Comparison of ENCODE assay signal across 18 mouse cellular contexts in the genomic region with DNA sequence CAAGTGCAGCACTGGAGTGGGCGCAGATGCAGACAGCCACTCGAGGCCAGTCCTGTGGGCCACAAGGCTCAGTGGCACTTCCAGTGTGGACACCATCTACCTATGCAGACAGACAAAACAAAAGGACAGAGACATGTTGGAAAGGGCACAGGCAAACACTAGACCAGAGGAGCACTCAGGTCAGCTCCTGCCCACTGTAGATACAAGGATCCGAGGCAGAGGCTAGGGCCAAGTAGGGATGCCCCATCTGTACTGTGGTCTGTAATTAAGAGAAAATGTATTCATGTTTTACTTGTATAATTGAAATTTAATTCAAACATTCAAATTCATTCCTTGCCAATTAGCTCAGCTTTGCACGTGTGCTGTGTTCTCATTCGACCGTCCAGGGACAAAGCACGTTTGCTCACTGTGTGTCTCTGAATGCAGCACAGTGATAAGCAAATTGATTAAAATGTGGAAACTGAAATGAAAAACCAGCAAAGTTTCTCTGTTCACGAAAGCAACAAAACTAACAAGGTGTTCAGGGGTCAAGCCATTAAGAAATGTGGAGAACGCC. TPM values are rescaled to one million over a fixed set of nuclear protein-coding genes. Genes with fewer than 3 reads are reported as not detected.
DNase-seq lines count a peak whose midpoint lies in the region; ATAC-seq and TF ChIP-seq lines count a peak whose summit lies in the region.
"Had no signal": no experiment of that assay in that cellular context is flagged by ENCODE, and none has a peak within 500 bp of the region (broad histone marks: within the 10 kb centered on the region; RNA-seq: fewer than 3 reads in every experiment).

No protein-coding gene starts in this region.

- no peak overlapping the region for H3K9ac ChIP-seq in midbrain, embryonic 12.5 days (replicated peaks)
- H3K9ac ChIP-seq in midbrain, postnatal 0 days (replicated peaks; ENCODE audit: low read length, poor library complexity, severe bottlenecking), result no peak overlapping the region; the same call in 1 of the 2 replicates
- H3K9ac ChIP-seq in forebrain, embryonic 13.5 days, result peak overlapping the region; percentile 1; the same call in 1 of the 2 replicates
- H3K9ac ChIP-seq in heart, embryonic 11.5 days (ENCODE audit: low read depth, low read length), result no peak overlapping the region
- H3K9ac ChIP-seq: embryonic facial prominence, embryonic 12.5 days; stomach, embryonic 15.5 days had no signal

- peaks cover 85% of the 10 kb centered on the region for H3K4me1 ChIP-seq in midbrain, embryonic 12.5 days
- H3K4me1 ChIP-seq in midbrain, postnatal 0 days (ENCODE audit: insufficient read depth, low read length), result peaks cover 33% of the 10 kb centered on the region
- H3K4me1 ChIP-seq in forebrain, embryonic 13.5 days, result peaks cover 73% of the 10 kb centered on the region
- peaks cover 86% of the 10 kb centered on the region for H3K4me1 ChIP-seq in limb, embryonic 10.5 days
- H3K4me1 ChIP-seq in heart, embryonic 11.5 days (ENCODE audit: control insufficient read depth, insufficient read depth, low read length), result 0 out of 2 replicates have a peak, but pooled peaks cover 6% of the 10 kb centered on the region

- H3K27me3 ChIP-seq in midbrain, embryonic 12.5 days, result peaks cover 44% of the 10 kb centered on the region
- H3K27me3 ChIP-seq in midbrain, postnatal 0 days (ENCODE audit: insufficient read depth, low read length), result no peaks in the 10 kb centered on the region
- no peaks in the 10 kb centered on the region for H3K27me3 ChIP-seq in forebrain, embryonic 13.5 days
- H3K27me3 ChIP-seq in limb, embryonic 10.5 days (ENCODE audit: low read depth, poor library complexity, severe bottlenecking), result no peaks in the 10 kb centered on the region
- H3K27me3 ChIP-seq in heart, embryonic 11.5 days (ENCODE audit: control insufficient read depth, insufficient read depth, low read length), result no peaks in the 10 kb centered on the region
- H3K27me3 ChIP-seq: embryonic facial prominence, embryonic 12.5 days; stomach, embryonic 15.5 days had no signal

- no peaks in the 10 kb centered on the region for H3K9me3 ChIP-seq in midbrain, embryonic 12.5 days
- no peaks in the 10 kb centered on the region for H3K9me3 ChIP-seq in midbrain, postnatal 0 days (ENCODE audit: low read length)
- no peaks in the 10 kb centered on the region for H3K9me3 ChIP-seq in forebrain, embryonic 13.5 days (replicated peaks)
- no peaks in the 10 kb centered on the region for H3K9me3 ChIP-seq in limb, embryonic 10.5 days (replicated peaks)
- H3K9me3 ChIP-seq in heart, embryonic 11.5 days (replicated peaks; ENCODE audit: control insufficient read depth, low read length), result no peaks in the 10 kb centered on the region
- H3K9me3 ChIP-seq: embryonic facial prominence, embryonic 12.5 days; heart, embryonic 10.5 days; stomach, embryonic 15.5 days had no signal

- no peak overlapping the region for H3K4me2 ChIP-seq in midbrain, embryonic 12.5 days (replicated peaks)
- no peak overlapping the region for H3K4me2 ChIP-seq in midbrain, postnatal 0 days (ENCODE audit: low read depth, low read length, poor library complexity, severe bottlenecking)
- H3K4me2 ChIP-seq in forebrain, embryonic 13.5 days, result peak overlapping the region; percentile 15; the same call in 1 of the 2 replicates
- H3K4me2 ChIP-seq in heart, embryonic 11.5 days, result no peak overlapping the region
- H3K4me2 ChIP-seq: embryonic facial prominence, embryonic 12.5 days; liver, embryonic 11.5 days; stomach, embryonic 15.5 days had no signal

- peaks cover 9% of the 10 kb centered on the region; the same call in 1 of the 2 replicates for H3K36me3 ChIP-seq in midbrain, embryonic 12.5 days
- H3K36me3 ChIP-seq in midbrain, postnatal 0 days (ENCODE audit: insufficient read depth, low read length), result peaks cover 8% of the 10 kb centered on the region
- H3K36me3 ChIP-seq in forebrain, embryonic 13.5 days (ENCODE audit: poor library complexity, severe bottlenecking), result peaks cover 25% of the 10 kb centered on the region
- H3K36me3 ChIP-seq in limb, embryonic 10.5 days, result peaks cover 37% of the 10 kb centered on the region
- peaks cover 2% of the 10 kb centered on the region; the same call in 1 of the 2 replicates for H3K36me3 ChIP-seq in heart, embryonic 11.5 days (ENCODE audit: control insufficient read depth, insufficient read depth, low read length)

- no peak overlapping the region for H3K4me3 ChIP-seq in midbrain, embryonic 12.5 days
- no peak overlapping the region for H3K4me3 ChIP-seq in midbrain, postnatal 0 days (ENCODE audit: low read depth, low read length)
- no peak overlapping the region for H3K4me3 ChIP-seq in forebrain, embryonic 13.5 days
- H3K4me3 ChIP-seq in limb, embryonic 10.5 days, result no peak overlapping the region
- no peak overlapping the region for H3K4me3 ChIP-seq in heart, embryonic 11.5 days (ENCODE audit: low read depth, low read length)
- H3K4me3 ChIP-seq: embryonic facial prominence, embryonic 12.5 days; heart, embryonic 10.5 days; stomach, embryonic 15.5 days had no signal

- H3K27ac ChIP-seq in midbrain, embryonic 12.5 days (replicated peaks), result peak overlapping the region; percentile 43
- H3K27ac ChIP-seq in midbrain, postnatal 0 days (ENCODE audit: low read depth, low read length), result no peak overlapping the region
- peak overlapping the region; percentile 58 for H3K27ac ChIP-seq in forebrain, embryonic 13.5 days
- H3K27ac ChIP-seq in limb, embryonic 10.5 days, result peak overlapping the region; percentile 76
- H3K27ac ChIP-seq in heart, embryonic 11.5 days (ENCODE audit: low read depth, low read length), result no peak overlapping the region
- H3K27ac ChIP-seq: heart, embryonic 10.5 days; stomach, embryonic 15.5 days had no signal

- TF ChIP-seq CTCF in midbrain, postnatal 0 days (IDR thresholded peaks at IDR 0.05), result no peak

- 57% methylated on average over 9 of the region's 9 CpGs for WGBS in midbrain, embryonic 12.5 days
- WGBS in midbrain, postnatal 0 days, result 44% methylated on average over 9 of the region's 9 CpGs
- 22% methylated on average over 9 of the region's 9 CpGs for WGBS in forebrain, embryonic 13.5 days
- 80% methylated on average over 9 of the region's 9 CpGs for WGBS in limb, embryonic 10.5 days
- WGBS in heart, embryonic 11.5 days (ENCODE audit: insufficient replicate concordance), result 81% methylated on average over 9 of the region's 9 CpGs

- DNase-seq in midbrain, postnatal 0 days (ENCODE audit: low spot score), result no peak
- DNase-seq in limb, embryonic 10.5 days (ENCODE audit: low spot score), result no peak
- no peak for DNase-seq in kidney, adult 18-20 months
- DNase-seq: cerebellum, adult 9-10 months; heart, postnatal 10 days; kidney, adult 2 months; kidney, postnatal 10 days; lung, adult 2 months; lung, postnatal 36 days had no signal

- ATAC-seq in midbrain, embryonic 12.5 days (ENCODE audit: low FRiP score, low read depth), result no peak
- no peak for ATAC-seq in midbrain, postnatal 0 days (ENCODE audit: low FRiP score)
- ATAC-seq in forebrain, embryonic 13.5 days, result peak; percentile 48
- no peak for ATAC-seq in heart, embryonic 11.5 days (replicated peaks; ENCODE audit: insufficient number of reproducible peaks, low FRiP score, low TSS enrichment)
- ATAC-seq in erythroid progenitor cell, adult 5-6 weeks (replicated peaks; ENCODE audit: low FRiP score, poor library complexity, severe bottlenecking), result no peak

RNA-seq across cellular contexts. Expression of gene Nnat, which starts 15.5 kb away (rescaled TPM):
- polyA plus RNA-seq in midbrain, embryonic 12.5 days (2016; fragmentation: Nextera tagmentation; extraction: Ambion mirVana), result 4,044 and 4,632 TPM in 2 replicates
- total RNA-seq in midbrain, postnatal 0 days (2014; rRNA removed), result 7,900 and 8,478 TPM in 2 replicates
- 8,374 and 8,478 TPM in 2 replicates for polyA plus RNA-seq in midbrain, postnatal 0 days (2015; fragmentation: Nextera tagmentation; extraction: Ambion mirVana)
- 6,508 and 7,407 TPM in 2 replicates for polyA plus RNA-seq in forebrain, embryonic 13.5 days (2015; fragmentation: Nextera tagmentation; extraction: Ambion mirVana)
- 2,112 and 2,427 TPM in 2 replicates for polyA plus RNA-seq in limb, embryonic 10.5 days (2016; fragmentation: Nextera tagmentation; extraction: Ambion mirVana)
- polyA plus RNA-seq in heart, embryonic 11.5 days (2014; fragmentation: Nextera tagmentation; extraction: Ambion mirVana), result 145 and 201 TPM in 2 replicates
- not detected in 2 replicates for total RNA-seq in erythroid progenitor cell, adult 5-6 weeks (2015; ENCODE audit: low replicate concordance)
- total RNA-seq in erythroid progenitor cell, adult 5-6 weeks (2017; ENCODE audit: low replicate concordance), result not detected in 2 replicates
- total RNA-seq: megakaryocyte-erythroid progenitor cell, adult 5-6 weeks had no signal

RNA-seq across cellular contexts. Expression of gene Blcap, which starts 26.7 kb away (rescaled TPM):
- polyA plus RNA-seq in midbrain, embryonic 12.5 days (2016; fragmentation: Nextera tagmentation; extraction: Ambion mirVana), result 132 and 149 TPM in 2 replicates
- 307 and 309 TPM in 2 replicates for total RNA-seq in midbrain, postnatal 0 days (2014; rRNA removed)
- 394 and 397 TPM in 2 replicates for polyA plus RNA-seq in midbrain, postnatal 0 days (2015; fragmentation: Nextera tagmentation; extraction: Ambion mirVana)
- 161 and 187 TPM in 2 replicates for polyA plus RNA-seq in forebrain, embryonic 13.5 days (2015; fragmentation: Nextera tagmentation; extraction: Ambion mirVana)
- 58.0 and 66.9 TPM in 2 replicates for polyA plus RNA-seq in limb, embryonic 10.5 days (2016; fragmentation: Nextera tagmentation; extraction: Ambion mirVana)
- polyA plus RNA-seq in heart, embryonic 11.5 days (2014; fragmentation: Nextera tagmentation; extraction: Ambion mirVana), result 36.5 and 42.1 TPM in 2 replicates
- 1.7 and 4.0 TPM in 2 replicates for total RNA-seq in erythroid progenitor cell, adult 5-6 weeks (2015; ENCODE audit: low replicate concordance)
- total RNA-seq in erythroid progenitor cell, adult 5-6 weeks (2017; ENCODE audit: low replicate concordance), result 1.8 and 3.2 TPM in 2 replicates

Comparison
In these comparisons a context has a peak if more than half of its experiments do, and no peak if none do; other contexts are left out.
1. H3K27ac ChIP-seq: peak in midbrain, embryonic 12.5 days (single experiment), forebrain, embryonic 13.5 days (single experiment) and limb, embryonic 10.5 days (single experiment); none in midbrain, postnatal 0 days (single experiment) and heart, embryonic 11.5 days (single experiment).
2. RNA of gene Nnat, which starts 15.5 kb away (polyA plus RNA-seq): 8,374 to 8,478 TPM in midbrain, postnatal 0 days, 6,508 to 7,407 TPM in forebrain, embryonic 13.5 days, 4,044 to 4,632 TPM in midbrain, embryonic 12.5 days and 2,112 to 2,427 TPM in limb, embryonic 10.5 days; 145 to 201 TPM in heart, embryonic 11.5 days; every median in the first group is over 10 times any median in the second.